Mouse (Mus musculus) hindbrain, embryonic 14.5 days (tissue): ENCODE data around the gene Pbx3. TPM values are rescaled to one million over a fixed set of nuclear protein-coding genes. Genes with fewer than 3 reads are reported as not detected.

Experiments
- ATAC-seq: fragments of 200-750 bp; cut with Nextera tagmentation; 2 replicates; pipeline ENCODE4 v1.8.0; 2017; ENCODE audit warnings: moderate number of reproducible peaks, mild to moderate bottlenecking, moderate TSS enrichment, moderate library complexity; ENCODE audit not compliant: low FRiP score
- DNase-seq: peaks from one replicate; pipeline ENCODE4 v3.0.0-alpha.2; 2015; ENCODE audit warnings: low spot score
- H3K27ac ChIP-seq: fragments of 300-500 bp; sonication (generic); 2 replicates; pipeline ENCODE4 v1.5.1; 2014; ENCODE audit warnings: mild to moderate bottlenecking, moderate library complexity
- H3K27me3 ChIP-seq: fragments of 300-500 bp; sonication (generic); 2 replicates; pipeline ENCODE4 v1.6.1; 2014; ENCODE audit warnings: mild to moderate bottlenecking, low read length, mixed read lengths; ENCODE audit not compliant: control insufficient read depth, insufficient read depth
- H3K36me3 ChIP-seq: fragments of 300-500 bp; sonication (generic); replicated peaks from 2 replicates; pipeline ENCODE4 v1.6.1; 2014; ENCODE audit not compliant: control insufficient read depth, insufficient read depth
- H3K4me1 ChIP-seq: fragments of 300-500 bp; sonication (generic); replicated peaks from 2 replicates; pipeline ENCODE4 v1.6.1; 2014; ENCODE audit warnings: antibody characterized with exemption, low read length, mixed read lengths; ENCODE audit not compliant: control insufficient read depth, insufficient read depth
- H3K4me2 ChIP-seq: fragments of 300-500 bp; sonication (generic); replicated peaks from 2 replicates; pipeline ENCODE4 v1.6.1; 2014; ENCODE audit warnings: mild to moderate bottlenecking, moderate library complexity
- H3K4me3 ChIP-seq: fragments of 300-500 bp; sonication (generic); replicated peaks from 2 replicates; pipeline ENCODE4 v1.5.1; 2014; ENCODE audit warnings: mild to moderate bottlenecking, low read length
- H3K9ac ChIP-seq: fragments of 300-500 bp; sonication (generic); 2 replicates; pipeline ENCODE4 v1.6.1; 2014
- H3K9me3 ChIP-seq: fragments of 300-500 bp; sonication (generic); 2 replicates; pipeline ENCODE4 v1.6.1; 2016; ENCODE audit warnings: low read length; ENCODE audit not compliant: control insufficient read depth
- WGBS: fragments of 180-500 bp; shearing (Covaris S2); extraction: QIAGEN DNeasy Blood & Tissue Kit; methylation state at CpG from one replicate; pipeline ENCODE4 v1.1.7; 2014; 5-methylcytosine and 5-hydroxymethylcytosine counted together
- polyA plus RNA-seq: library from polyadenylated mRNA; unstranded; fragments of >200 nt; fragmentation: Nextera tagmentation; extraction: Ambion mirVana; gene quantifications from 2 replicates; pipeline ENCODE4 v1.2.1, GENCODE M21; 2014

Pbx3 gene
- polyA plus RNA-seq, 1 experiment from 2014 or later: 156 TPM

DNA sequence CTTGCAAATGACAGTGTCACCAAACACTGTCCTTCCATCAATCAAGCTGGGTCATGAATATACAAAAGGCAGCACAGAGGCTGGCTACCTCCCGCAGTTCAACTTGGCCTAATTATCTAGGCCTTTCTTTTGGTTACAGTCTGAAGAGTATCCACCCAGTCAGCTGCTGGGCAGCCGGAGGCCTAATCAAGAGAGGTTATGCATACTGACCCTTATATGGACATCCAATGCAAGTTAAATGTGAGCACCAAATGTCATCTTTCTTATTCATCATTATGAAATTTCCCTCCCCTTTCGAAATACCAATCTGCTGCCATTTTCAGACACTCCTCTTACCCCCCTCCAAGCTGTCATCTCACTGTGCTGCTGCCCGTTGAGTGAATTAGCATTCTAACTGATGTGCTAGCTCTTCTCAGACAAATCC lies 112.3 kb downstream of the Pbx3 start:
- Histone ChIP-seq H3K4me1 (peaks cover 39% of the 10 kb centered on the region), H3K36me3 (no peaks in the 10 kb centered on the region), H3K9ac (no peak overlapping the region), H3K4me2 (no peak overlapping the region), H3K27me3 (no peaks in the 10 kb centered on the region), H3K27ac (peak overlapping the region; percentile 40; the same call in 1 of the 2 replicates), H3K4me3 (no peak overlapping the region), H3K9me3 (no peaks in the 10 kb centered on the region)
- DNase-seq (no peak), ATAC-seq (no peak)
- WGBS: 14% methylated on average over 4 of the region's 4 CpGs

DNA sequence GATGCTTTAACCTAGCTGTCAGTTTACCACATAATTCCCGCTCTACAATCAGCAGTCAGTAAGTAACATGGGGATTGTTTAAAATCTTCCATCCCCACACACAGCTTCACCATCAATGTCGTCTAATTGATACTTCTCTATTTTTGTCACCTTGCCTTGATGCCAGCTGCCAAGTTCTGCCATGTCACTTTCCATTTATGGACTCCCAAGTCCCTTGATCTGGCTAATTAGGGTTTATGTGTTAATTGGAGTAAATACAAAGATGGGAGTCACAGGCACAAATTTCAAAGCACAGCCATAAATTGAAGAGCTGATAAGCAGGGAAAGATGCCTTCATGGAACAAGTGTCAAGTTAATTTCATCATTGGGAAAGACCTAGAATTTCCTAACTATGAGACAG lies 114.7 kb downstream of the Pbx3 start:
- Histone ChIP-seq H3K9ac (no peak overlapping the region), H3K4me2 (no peak overlapping the region), H3K27ac (no peak overlapping the region), H3K36me3 (no peaks in the 10 kb centered on the region), H3K9me3 (no peaks in the 10 kb centered on the region), H3K4me3 (no peak overlapping the region), H3K4me1 (peaks cover 48% of the 10 kb centered on the region), H3K27me3 (no peaks in the 10 kb centered on the region)
- no peak for ATAC-seq
- DNase-seq: no peak
- 57% methylated on average over 2 of the region's 2 CpGs for WGBS

DNA sequence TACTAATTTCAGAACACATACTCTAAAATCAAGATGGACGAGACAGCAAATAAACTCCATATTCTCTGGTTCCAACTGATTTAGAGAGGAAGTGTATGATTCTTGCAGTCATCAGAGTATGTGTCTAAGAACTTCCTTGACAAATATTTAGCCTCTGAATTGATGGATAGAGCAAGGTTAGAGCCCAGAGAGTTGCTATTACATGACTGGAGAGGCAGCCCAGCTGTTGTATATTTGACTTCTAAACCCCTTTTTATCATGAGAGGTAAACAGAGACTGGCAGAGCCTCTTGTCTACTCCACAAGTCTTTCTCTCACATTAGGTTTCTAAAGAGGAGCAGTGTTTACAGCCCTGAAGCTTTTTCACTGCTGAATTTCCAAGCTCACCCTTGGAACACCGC lies 115.3 kb downstream of the Pbx3 start:
- H3K4me2 ChIP-seq: no peak overlapping the region
- H3K9ac ChIP-seq: no peak overlapping the region
- no peaks in the 10 kb centered on the region for H3K36me3 ChIP-seq
- 81% methylated on average over 2 of the region's 2 CpGs for WGBS
- H3K4me1 ChIP-seq: peaks cover 54% of the 10 kb centered on the region
- DNase-seq: no peak
- H3K27ac ChIP-seq: no peak overlapping the region
- no peak overlapping the region for H3K4me3 ChIP-seq
- no peaks in the 10 kb centered on the region for H3K27me3 ChIP-seq
- no peaks in the 10 kb centered on the region for H3K9me3 ChIP-seq
- ATAC-seq: no peak

DNA sequence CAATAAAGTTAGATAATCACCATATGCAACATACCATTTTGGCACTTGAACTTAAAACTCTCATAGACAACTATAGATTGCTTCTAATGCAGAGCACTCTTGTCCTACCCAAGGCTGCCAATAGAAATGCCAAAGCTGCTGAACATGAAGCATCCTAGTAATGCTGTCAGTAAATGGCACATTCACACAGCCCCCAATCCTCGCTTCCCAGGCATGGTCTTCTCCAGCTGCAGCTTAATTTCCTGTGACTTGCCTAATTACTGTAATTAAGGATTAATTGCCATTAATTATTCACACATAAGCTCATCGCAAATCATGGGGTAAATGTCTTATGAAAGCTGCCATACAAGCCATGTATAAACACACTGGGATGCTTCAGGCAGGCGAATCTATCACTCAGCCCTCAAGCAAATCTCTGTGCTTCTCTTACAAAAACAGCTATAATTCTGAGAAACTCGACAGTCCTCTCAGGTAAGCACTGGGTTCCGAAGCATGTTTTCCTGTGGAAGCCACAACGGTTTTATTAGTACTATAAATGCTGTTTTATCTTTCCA lies 116.9 kb downstream of the Pbx3 start:
- no peak overlapping the region for H3K4me3 ChIP-seq
- H3K9ac ChIP-seq: no peak overlapping the region
- H3K4me1 ChIP-seq: peaks cover 57% of the 10 kb centered on the region
- H3K9me3 ChIP-seq: no peaks in the 10 kb centered on the region
- peak; percentile 49 for DNase-seq
- ATAC-seq: peak; percentile 80
- WGBS: 52% methylated on average over 6 of the region's 6 CpGs
- 0 out of 2 replicates have a peak overlapping the region, but pooled peaks have one; percentile 21 for H3K27ac ChIP-seq
- H3K27me3 ChIP-seq: no peaks in the 10 kb centered on the region
- H3K4me2 ChIP-seq: no peak overlapping the region
- H3K36me3 ChIP-seq: no peaks in the 10 kb centered on the region

DNA sequence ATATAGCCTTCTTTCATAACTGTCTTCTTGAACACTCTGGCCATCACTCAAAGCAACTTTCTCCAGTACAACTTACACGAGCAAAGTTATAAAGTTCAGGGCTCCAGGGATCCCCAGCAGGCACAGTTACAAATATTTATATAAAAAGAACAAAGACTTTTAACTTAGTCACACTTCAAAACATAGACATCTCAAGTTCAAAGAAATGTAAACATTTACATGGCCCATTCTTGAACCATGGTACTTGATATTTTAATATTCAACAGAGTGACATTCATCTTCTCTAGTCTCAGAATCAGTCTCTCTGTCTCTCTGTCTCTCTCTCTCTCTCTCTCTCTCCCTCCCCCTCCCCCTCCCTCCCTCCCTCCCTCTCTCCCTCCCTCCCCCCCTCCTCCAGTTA lies 119.3 kb downstream of the Pbx3 start:
- no peak overlapping the region for H3K9ac ChIP-seq
- ATAC-seq (no peak), DNase-seq (no peak)
- no peaks in the 10 kb centered on the region for H3K36me3 ChIP-seq
- no peaks in the 10 kb centered on the region for H3K27me3 ChIP-seq
- peaks cover 67% of the 10 kb centered on the region for H3K4me1 ChIP-seq
- H3K27ac ChIP-seq: no peak overlapping the region
- WGBS: 39% methylated on average over 1 of the region's 1 CpGs
- H3K4me3 ChIP-seq: no peak overlapping the region
- H3K4me2 ChIP-seq: no peak overlapping the region
- H3K9me3 ChIP-seq: no peaks in the 10 kb centered on the region

DNA sequence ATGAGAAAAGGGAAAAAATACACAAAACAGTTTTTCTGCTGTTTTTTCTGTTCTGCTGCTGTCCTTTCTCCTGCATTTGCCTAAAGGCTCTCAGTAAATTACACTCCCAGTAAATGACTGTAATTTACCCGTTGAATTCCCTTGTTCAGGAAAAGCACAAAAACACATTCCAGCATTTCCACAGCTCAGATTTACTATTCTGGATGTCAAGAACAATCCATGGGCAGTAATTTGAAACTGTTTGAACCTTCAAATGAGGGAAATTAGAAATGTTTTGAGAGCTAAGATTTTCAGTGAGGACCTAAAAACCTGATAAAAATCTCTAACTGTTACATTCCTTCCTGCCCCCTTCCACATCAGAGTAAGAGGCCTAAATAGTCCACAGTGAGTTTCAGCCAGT lies 119.8 kb downstream of the Pbx3 start:
- 33% methylated on average over 1 of the region's 1 CpGs for WGBS
- Histone ChIP-seq H3K27me3 (no peaks in the 10 kb centered on the region), H3K9ac (no peak overlapping the region), H3K4me2 (no peak overlapping the region), H3K4me3 (no peak overlapping the region), H3K9me3 (no peaks in the 10 kb centered on the region), H3K36me3 (no peaks in the 10 kb centered on the region), H3K27ac (peak overlapping the region; percentile 52), H3K4me1 (peaks cover 72% of the 10 kb centered on the region)
- DNase-seq: no peak
- ATAC-seq: no peak

DNA sequence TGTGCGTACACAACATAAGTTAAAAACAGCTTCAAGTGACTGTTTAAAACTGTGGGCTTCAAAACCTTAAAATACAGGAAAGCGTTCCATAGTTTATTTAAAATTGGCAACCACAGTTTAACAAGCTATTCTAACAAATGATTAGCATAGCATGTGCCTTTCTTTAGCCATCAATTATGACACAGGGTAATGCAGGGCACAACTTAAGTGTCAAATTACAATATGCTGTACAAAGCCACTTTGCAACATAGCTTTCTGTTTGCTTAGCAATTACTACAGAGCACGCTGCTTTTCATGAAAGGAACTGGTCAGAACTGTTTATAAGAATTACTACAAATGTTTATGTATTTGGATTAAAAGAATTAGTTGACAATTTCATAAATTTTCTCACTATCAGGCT lies 120.7 kb downstream of the Pbx3 start:
- DNase-seq: no peak
- 50% methylated on average over 3 of the region's 3 CpGs for WGBS

DNA sequence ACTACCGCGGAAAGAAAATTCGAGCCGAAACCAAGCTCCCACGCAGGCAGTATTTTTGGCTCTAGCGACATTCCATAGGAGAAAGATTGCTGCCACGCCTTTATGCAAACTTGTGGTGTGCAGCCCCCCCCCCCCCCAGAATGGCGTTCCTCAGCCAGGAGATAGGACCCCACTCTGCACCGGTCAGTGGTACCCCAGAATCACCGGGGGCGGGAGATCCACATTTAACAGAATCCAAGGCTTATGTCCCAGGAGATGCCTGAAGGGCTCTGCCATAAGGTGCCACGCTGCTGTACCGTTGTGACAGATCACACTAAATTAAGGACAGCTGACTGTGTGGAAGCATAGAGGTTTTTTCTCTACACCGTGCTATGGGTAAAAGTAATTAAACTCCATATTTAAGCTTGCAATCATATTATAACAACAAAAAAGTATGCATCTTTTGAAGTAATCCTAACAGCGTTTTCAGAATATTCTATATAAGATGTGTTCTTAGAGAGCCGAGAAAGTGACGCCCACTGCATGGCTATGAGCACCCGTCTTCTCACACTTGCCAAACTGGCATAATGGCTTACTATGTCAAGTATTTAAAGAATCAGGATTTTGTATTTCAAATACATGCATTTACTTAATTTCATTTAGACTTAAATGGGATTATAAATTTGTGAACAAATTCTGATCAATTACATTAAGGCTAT lies 122.8 kb downstream of the Pbx3 start:
- ATAC-seq (peak; percentile 77), DNase-seq (peak; percentile 54)
- Histone ChIP-seq H3K9ac (peak overlapping the region; percentile 59), H3K4me1 (peaks cover 64% of the 10 kb centered on the region), H3K36me3 (no peaks in the 10 kb centered on the region), H3K4me2 (peak overlapping the region; percentile 78), H3K27ac (peak overlapping the region; percentile 94), H3K4me3 (peak overlapping the region; percentile 40), H3K27me3 (no peaks in the 10 kb centered on the region), H3K9me3 (no peaks in the 10 kb centered on the region)
- WGBS: 2% methylated on average over 18 of the region's 18 CpGs

More for the DNA sequence above, 120.7 kb downstream of the Pbx3 start:
- Histone ChIP-seq H3K4me3 (no peak overlapping the region), H3K9ac (no peak overlapping the region), H3K36me3 (no peaks in the 10 kb centered on the region), H3K27ac (peak overlapping the region; percentile 57; the same call in 1 of the 2 replicates), H3K27me3 (no peaks in the 10 kb centered on the region), H3K9me3 (no peaks in the 10 kb centered on the region), H3K4me1 (peaks cover 68% of the 10 kb centered on the region), H3K4me2 (no peak overlapping the region)
- no peak for ATAC-seq

DNA sequence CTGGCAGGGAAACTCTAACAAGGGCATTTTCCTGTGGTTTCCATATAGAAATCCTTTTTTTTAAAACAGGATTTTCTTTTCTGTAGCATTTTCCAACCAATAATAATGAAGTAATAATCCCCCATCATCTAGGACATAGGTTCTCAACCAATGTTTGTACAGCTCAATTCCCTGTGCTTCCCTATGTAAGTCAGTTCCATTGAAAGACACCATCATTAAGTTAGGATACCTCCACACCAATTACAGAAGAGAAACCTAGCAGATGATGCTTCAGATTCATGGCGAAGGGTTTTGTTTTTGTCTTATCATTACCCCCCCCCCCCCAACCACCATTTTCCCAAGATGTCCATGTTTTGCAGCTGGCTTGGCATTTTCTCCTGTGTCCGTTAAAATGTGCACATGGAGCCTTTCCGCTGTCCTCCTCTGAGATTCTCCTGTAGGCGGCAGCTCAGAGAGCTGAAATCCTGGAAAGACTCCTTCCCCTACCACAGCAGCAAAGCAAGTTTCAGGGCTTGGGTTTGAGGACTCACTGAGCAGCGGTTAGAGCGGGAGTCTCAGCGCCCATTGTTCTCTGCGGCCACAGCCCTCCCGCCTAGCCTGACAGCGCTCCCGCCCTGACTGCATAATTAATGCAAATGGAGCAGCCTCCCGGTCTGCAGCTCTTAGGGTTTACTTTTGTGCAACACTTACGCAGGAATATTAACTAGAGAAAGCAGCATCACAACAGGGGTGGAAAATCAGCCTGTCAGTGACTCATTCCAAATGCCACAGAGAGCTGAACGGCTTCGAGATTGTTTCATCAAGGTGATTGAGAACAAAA lies 123.6 kb downstream of the Pbx3 start:
- Histone ChIP-seq H3K9me3 (no peaks in the 10 kb centered on the region), H3K4me1 (peaks cover 67% of the 10 kb centered on the region), H3K4me2 (peak overlapping the region; percentile 78), H3K27ac (peak overlapping the region; percentile 94), H3K36me3 (no peaks in the 10 kb centered on the region), H3K27me3 (no peaks in the 10 kb centered on the region), H3K4me3 (peak overlapping the region; percentile 40), H3K9ac (peak overlapping the region; percentile 59)
- ATAC-seq (peak; percentile 86), DNase-seq (peak; percentile 76)
- under 1% methylated on average over 15 of the region's 15 CpGs for WGBS
